Mouse (Mus musculus) midbrain, embryonic 14.5 days (tissue): ENCODE results near the gene Ndufb6. TPM values are rescaled to one million over a fixed set of nuclear protein-coding genes. Genes with fewer than 3 reads are reported as not detected.
A peak's percentile ranks its signal among the peaks of the same experiment; 100 is the strongest.

Experiments
- ATAC-seq: fragments of 200-750 bp; cut with Nextera tagmentation; 2 replicates; pipeline ENCODE4 v1.8.0; 2017; ENCODE audit warnings: moderate number of reproducible peaks, moderate library complexity; ENCODE audit not compliant: low FRiP score, low TSS enrichment
- DNase-seq: peaks from one replicate; pipeline ENCODE4 v3.0.0-alpha.2; 2015
- H3K27ac ChIP-seq: fragments of 300-500 bp; sonication (generic); replicated peaks from 2 replicates; pipeline ENCODE4 v1.5.1; 2014; ENCODE audit warnings: mild to moderate bottlenecking, low read depth, low read length, moderate library complexity
- H3K27me3 ChIP-seq: fragments of 300-500 bp; sonication (generic); 2 replicates; pipeline ENCODE4 v1.6.1; 2014; ENCODE audit warnings: low read length, control low read depth, mixed read lengths; ENCODE audit not compliant: control insufficient read depth, insufficient read depth
- H3K36me3 ChIP-seq: fragments of 300-500 bp; sonication (generic); 2 replicates; pipeline ENCODE4 v1.6.1; 2014; ENCODE audit warnings: low read length, control low read depth; ENCODE audit not compliant: control insufficient read depth, insufficient read depth
- H3K4me1 ChIP-seq: fragments of 300-500 bp; sonication (generic); 2 replicates; pipeline ENCODE4 v1.6.1; 2014; ENCODE audit warnings: mild to moderate bottlenecking, antibody characterized with exemption, low read length, control low read depth; ENCODE audit not compliant: control insufficient read depth, insufficient read depth
- H3K4me2 ChIP-seq: fragments of 300-500 bp; sonication (generic); 2 replicates; pipeline ENCODE4 v1.6.1; 2014; ENCODE audit warnings: mild to moderate bottlenecking, low read length, moderate library complexity
- H3K4me3 ChIP-seq: fragments of 300-500 bp; sonication (generic); replicated peaks from 2 replicates; pipeline ENCODE4 v1.5.1; 2014; ENCODE audit warnings: low read depth, low read length
- H3K9ac ChIP-seq: fragments of 300-500 bp; sonication (generic); replicated peaks from 2 replicates; pipeline ENCODE4 v1.6.1; 2014; ENCODE audit warnings: mild to moderate bottlenecking, low read length, moderate library complexity
- H3K9me3 ChIP-seq: fragments of 300-500 bp; sonication (generic); 2 replicates; pipeline ENCODE4 v1.6.1; 2016; ENCODE audit warnings: low read length, control low read depth, mixed read lengths; ENCODE audit not compliant: control insufficient read depth
- WGBS: fragments of 180-500 bp; shearing (Covaris S2); extraction: QIAGEN DNeasy Blood & Tissue Kit; methylation state at CpG from one replicate; pipeline ENCODE4 v1.1.7; 2014; 5-methylcytosine and 5-hydroxymethylcytosine counted together
- polyA plus RNA-seq: library from polyadenylated mRNA; unstranded; fragments of >200 nt; fragmentation: Nextera tagmentation; extraction: Ambion mirVana; gene quantifications from 2 replicates; pipeline ENCODE4 v1.2.1, GENCODE M21; 2014

The Ndufb6 gene
- polyA plus RNA-seq = 271 and 339 TPM in 2 replicates

GRCm38 (mm10) chr4:40279276-40279900 lies at the start of gene Ndufb6:
Gene Ndufb6, minus strand, starts transcription at chr4:40279421.
- Histone ChIP-seq H3K27me3 (no peaks in the 10 kb centered on the region), H3K4me3 (peak within 1 kb of the TSS; percentile 98), H3K9me3 (no peaks in the 10 kb centered on the region), H3K9ac (peak within 1 kb of the TSS; percentile 84), H3K27ac (peak within 1 kb of the TSS; percentile 54), H3K36me3 (peaks cover 17% of the 10 kb centered on the region), H3K4me2 (peak within 1 kb of the TSS; percentile 85), H3K4me1 (peaks cover 11% of the 10 kb centered on the region)
- WGBS = under 1% methylated on average over 36 of the region's 36 CpGs
- DNase-seq (peak; percentile 98), ATAC-seq (peak; percentile 93)

- no peaks in the 10 kb centered on the region for H3K4me1 ChIP-seq
- DNase-seq (no peak), ATAC-seq (no peak)
- no peaks in the 10 kb centered on the region for H3K36me3 ChIP-seq
- H3K4me3 ChIP-seq = no peak overlapping the region
- 93% methylated on average over 3 of the region's 3 CpGs for WGBS
- H3K9ac ChIP-seq = no peak overlapping the region
- no peaks in the 10 kb centered on the region for H3K9me3 ChIP-seq
- H3K4me2 ChIP-seq = no peak overlapping the region
- H3K27ac ChIP-seq = no peak overlapping the region
- H3K27me3 ChIP-seq = no peaks in the 10 kb centered on the region
Measured at GRCm38 (mm10) chr4:40327161-40327560, 47.9 kb upstream of the Ndufb6 start.

DNA sequence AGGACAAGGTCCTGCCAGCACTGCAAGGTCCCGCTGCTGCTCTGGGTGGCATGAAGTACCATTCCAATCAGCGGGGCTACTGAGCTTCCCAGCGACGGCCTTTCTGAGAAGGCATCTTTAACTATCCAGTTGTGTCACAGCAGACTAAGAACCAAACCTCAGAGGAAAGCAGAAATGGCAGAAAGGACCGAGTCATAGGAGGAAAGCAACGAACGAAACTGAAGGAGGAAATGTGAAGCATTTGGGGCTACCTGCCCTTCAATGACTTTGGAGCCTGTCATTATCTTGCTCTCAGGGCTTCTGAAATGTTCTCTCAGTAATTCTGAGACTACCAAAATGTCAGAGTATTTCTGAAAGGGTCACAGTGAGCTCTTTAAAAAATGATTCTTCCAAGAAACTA lies 45.4 kb upstream of the Ndufb6 start:
- Histone ChIP-seq H3K9me3 (no peaks in the 10 kb centered on the region), H3K4me3 (no peak overlapping the region), H3K4me2 (no peak overlapping the region), H3K36me3 (no peaks in the 10 kb centered on the region), H3K27ac (no peak overlapping the region), H3K9ac (no peak overlapping the region), H3K4me1 (no peaks in the 10 kb centered on the region), H3K27me3 (no peaks in the 10 kb centered on the region)
- DNase-seq (no peak), ATAC-seq (no peak)
- WGBS = 88% methylated on average over 7 of the region's 7 CpGs

GRCm38 (mm10) chr4:40317404-40317803 lies 38.2 kb upstream of the Ndufb6 start:
- WGBS = 71% methylated on average over 3 of the region's 3 CpGs

DNA sequence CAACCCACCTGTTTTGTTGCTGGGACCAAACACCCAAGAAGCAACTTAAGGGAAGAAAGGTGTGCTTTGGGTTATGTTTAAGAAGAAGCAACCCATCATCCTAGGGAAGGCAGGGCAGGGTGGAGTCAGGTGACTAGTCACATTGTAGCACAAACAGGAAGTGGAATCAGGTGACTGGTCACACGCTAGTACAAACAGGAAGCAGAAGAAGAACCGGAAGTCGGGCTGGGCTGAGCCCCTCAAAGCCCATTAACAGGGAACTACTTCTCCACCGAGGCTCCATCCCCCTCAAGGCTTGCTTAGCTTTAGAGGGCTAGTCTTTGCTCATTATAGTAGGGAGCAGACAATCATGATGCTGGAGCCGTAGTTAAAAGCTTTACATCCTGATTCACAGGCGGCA lies 33.8 kb upstream of the Ndufb6 start:
- Histone ChIP-seq H3K4me1 (no peaks in the 10 kb centered on the region), H3K27ac (no peak overlapping the region), H3K27me3 (no peaks in the 10 kb centered on the region), H3K9ac (no peak overlapping the region), H3K36me3 (no peaks in the 10 kb centered on the region), H3K4me3 (no peak overlapping the region), H3K9me3 (no peaks in the 10 kb centered on the region), H3K4me2 (no peak overlapping the region)
- no peak for ATAC-seq
- 84% methylated on average over 6 of the region's 6 CpGs for WGBS
- DNase-seq = no peak

More at GRCm38 (mm10) chr4:40317404-40317803, 38.2 kb upstream of the Ndufb6 start:
- Histone ChIP-seq H3K9me3 (no peaks in the 10 kb centered on the region), H3K9ac (no peak overlapping the region), H3K4me1 (no peaks in the 10 kb centered on the region), H3K27ac (no peak overlapping the region), H3K4me3 (no peak overlapping the region), H3K36me3 (no peaks in the 10 kb centered on the region), H3K4me2 (no peak overlapping the region), H3K27me3 (no peaks in the 10 kb centered on the region)
- peak; percentile 59 for DNase-seq
- ATAC-seq = no peak

GRCm38 (mm10) chr4:40312213-40312612 lies 33.0 kb upstream of the Ndufb6 start:
- H3K9me3 ChIP-seq = no peaks in the 10 kb centered on the region
- ATAC-seq (no peak), DNase-seq (no peak)
- no peaks in the 10 kb centered on the region for H3K36me3 ChIP-seq
- H3K4me1 ChIP-seq = no peaks in the 10 kb centered on the region
- no peaks in the 10 kb centered on the region for H3K27me3 ChIP-seq
- WGBS = 90% methylated on average over 1 of the region's 1 CpGs
- no peak overlapping the region for H3K4me3 ChIP-seq
- no peak overlapping the region for H3K27ac ChIP-seq
- no peak overlapping the region for H3K4me2 ChIP-seq
- no peak overlapping the region for H3K9ac ChIP-seq

DNA sequence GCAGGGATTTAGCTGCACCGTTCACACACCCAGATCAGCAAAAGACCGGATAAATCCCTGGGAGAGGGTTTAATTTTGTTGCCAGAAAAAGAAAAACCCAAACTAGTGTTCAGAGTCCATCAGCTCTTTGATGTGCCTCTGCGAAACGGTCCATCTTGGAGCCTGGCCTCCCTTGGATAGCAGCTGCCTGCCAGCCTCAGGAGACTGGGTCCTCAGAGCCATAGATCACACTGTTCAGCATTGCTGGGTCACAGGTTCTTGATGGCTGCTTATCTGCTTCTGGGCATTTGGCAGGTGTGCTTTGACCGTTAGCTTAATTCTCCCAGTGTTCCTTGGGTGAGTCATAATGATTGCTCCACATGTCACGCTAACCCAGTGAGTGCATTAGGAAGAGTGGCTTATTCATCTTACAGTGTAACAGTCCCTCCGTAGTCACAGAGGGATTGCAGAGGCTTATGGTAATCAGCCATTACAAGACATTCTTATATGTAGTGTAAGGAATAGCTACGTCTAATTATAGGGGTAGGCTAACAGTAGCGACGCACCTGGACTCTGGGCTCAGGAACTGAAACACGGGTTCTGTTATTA lies 31.7 kb upstream of the Ndufb6 start:
- H3K4me3 ChIP-seq = no peak overlapping the region
- no peak overlapping the region for H3K27ac ChIP-seq
- no peaks in the 10 kb centered on the region for H3K36me3 ChIP-seq
- no peaks in the 10 kb centered on the region for H3K4me1 ChIP-seq
- no peak overlapping the region for H3K9ac ChIP-seq
- DNase-seq = peak; percentile 7
- H3K4me2 ChIP-seq = no peak overlapping the region
- H3K27me3 ChIP-seq = no peaks in the 10 kb centered on the region
- no peak; the same call in 1 of the 2 replicates for ATAC-seq
- H3K9me3 ChIP-seq = no peaks in the 10 kb centered on the region
- WGBS = 62% methylated on average over 11 of the region's 11 CpGs

GRCm38 (mm10) chr4:40309682-40310081 lies 30.5 kb upstream of the Ndufb6 start:
- Histone ChIP-seq H3K9ac (no peak overlapping the region), H3K4me1 (no peaks in the 10 kb centered on the region), H3K4me2 (no peak overlapping the region), H3K9me3 (no peaks in the 10 kb centered on the region), H3K27me3 (no peaks in the 10 kb centered on the region), H3K36me3 (no peaks in the 10 kb centered on the region), H3K27ac (no peak overlapping the region), H3K4me3 (no peak overlapping the region)
- DNase-seq = no peak
- no peak for ATAC-seq

GRCm38 (mm10) chr4:40302445-40303125 lies 23.4 kb upstream of the Ndufb6 start:
- Histone ChIP-seq H3K4me1 (no peaks in the 10 kb centered on the region), H3K4me3 (no peak overlapping the region), H3K4me2 (no peak overlapping the region), H3K27me3 (no peaks in the 10 kb centered on the region), H3K9ac (no peak overlapping the region), H3K9me3 (no peaks in the 10 kb centered on the region), H3K27ac (no peak overlapping the region), H3K36me3 (no peaks in the 10 kb centered on the region)
- 89% methylated on average over 10 of the region's 10 CpGs for WGBS
- ATAC-seq (no peak), DNase-seq (no peak)
